Mouse (Mus musculus) heart, postnatal 0 days (tissue): ENCODE data around the gene Glt6d1. TPM values are rescaled to one million over a fixed set of nuclear protein-coding genes. Genes with fewer than 3 reads are reported as not detected.

Experiments
- ATAC-seq: fragments of 200-750 bp; cut with Nextera tagmentation; 2 replicates; pipeline ENCODE4 v1.8.0; 2017; ENCODE audit warnings: low read depth, moderate number of reproducible peaks, moderate library complexity; ENCODE audit not compliant: insufficient read depth
- DNase-seq: peaks from one replicate; pipeline ENCODE4 v3.0.0-alpha.2; 2016; ENCODE audit warnings: low spot score
- H3K27ac ChIP-seq: fragments of 300-500 bp; sonication (generic); 2 replicates; pipeline ENCODE4 v1.5.1; 2014; ENCODE audit warnings: low read depth, mild to moderate bottlenecking
- H3K27me3 ChIP-seq: fragments of 300-500 bp; sonication (generic); 2 replicates; pipeline ENCODE4 v1.6.1; 2014; ENCODE audit warnings: low read length, mixed read lengths; ENCODE audit not compliant: control insufficient read depth, insufficient read depth
- H3K36me3 ChIP-seq: fragments of 300-500 bp; sonication (generic); replicated peaks from 2 replicates; pipeline ENCODE4 v1.6.1; 2014; ENCODE audit warnings: low read length, mixed read lengths; ENCODE audit not compliant: control insufficient read depth, insufficient read depth
- H3K4me1 ChIP-seq: fragments of 300-500 bp; sonication (generic); 2 replicates; pipeline ENCODE4 v1.6.1; 2014; ENCODE audit warnings: antibody characterized with exemption; ENCODE audit not compliant: control insufficient read depth, insufficient read depth
- H3K4me2 ChIP-seq: fragments of 300-500 bp; sonication (generic); 2 replicates; pipeline ENCODE4 v1.6.1; 2014; ENCODE audit warnings: low read depth, mild to moderate bottlenecking, low read length, moderate library complexity
- H3K4me3 ChIP-seq: fragments of 300-500 bp; sonication (generic); 2 replicates; pipeline ENCODE4 v1.5.1; 2014; ENCODE audit warnings: low read depth, low read length
- H3K9ac ChIP-seq: fragments of 300-500 bp; sonication (generic); replicated peaks from 2 replicates; pipeline ENCODE4 v1.6.1; 2014; ENCODE audit warnings: low read depth, low read length, mixed read lengths
- H3K9me3 ChIP-seq: fragments of 300-500 bp; sonication (generic); replicated peaks from 2 replicates; pipeline ENCODE4 v1.6.1; 2016; ENCODE audit warnings: low read length; ENCODE audit not compliant: control insufficient read depth
- CTCF ChIP-seq: IDR thresholded peaks from 2 replicates; pipeline ENCODE4 v1.5.1; 2016; ENCODE audit warnings: antibody characterized with exemption, control low read depth, low read depth
- EP300 ChIP-seq: IDR thresholded peaks from 2 replicates; pipeline ENCODE4 v1.6.1; 2016; ENCODE audit warnings: antibody characterized with exemption, low read depth
- WGBS: fragments of 180-500 bp; shearing (Covaris S2); extraction: QIAGEN DNeasy Blood & Tissue Kit; methylation state at CpG from one replicate; pipeline ENCODE4 v1.1.7; 2014; 5-methylcytosine and 5-hydroxymethylcytosine counted together
- polyA plus RNA-seq: library from polyadenylated mRNA; unstranded; fragments of >200 nt; fragmentation: Nextera tagmentation; extraction: Ambion mirVana; gene quantifications from 2 replicates; pipeline ENCODE4 v1.2.1, GENCODE M21; 2015
- total RNA-seq: library from RNA; depleted of rRNA; stranded (reverse); fragments of >200 nt; gene quantifications from 2 replicates; pipeline ENCODE4 v1.2.3, GENCODE M21; 2014; ENCODE audit warnings: low replicate concordance

Glt6d1 gene
- total and polyA plus RNA-seq, 2 experiments from 2014 or later: not detected

DNA sequence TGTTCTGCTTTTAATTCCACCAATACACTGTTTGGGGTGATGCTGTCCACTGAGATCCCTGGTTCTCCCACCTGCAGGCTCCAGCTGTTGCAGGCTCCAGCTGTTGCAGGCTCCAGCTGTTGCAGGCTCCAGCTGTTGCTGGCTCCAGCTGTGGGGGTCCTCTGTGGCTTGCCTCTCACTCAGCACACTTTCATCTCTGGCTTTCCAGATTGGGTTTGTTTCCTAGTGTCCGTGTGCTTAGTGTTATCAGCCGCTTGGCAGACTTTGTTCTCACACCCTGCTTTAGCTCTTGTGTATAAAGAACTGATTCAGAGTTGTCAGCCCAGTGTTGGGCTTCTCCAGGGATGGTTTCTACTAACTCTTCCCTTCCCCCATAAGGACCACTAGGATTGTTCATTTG lies 18.0 kb downstream of the Glt6d1 start:
- WGBS: 18% methylated on average over 2 of the region's 2 CpGs

DNA sequence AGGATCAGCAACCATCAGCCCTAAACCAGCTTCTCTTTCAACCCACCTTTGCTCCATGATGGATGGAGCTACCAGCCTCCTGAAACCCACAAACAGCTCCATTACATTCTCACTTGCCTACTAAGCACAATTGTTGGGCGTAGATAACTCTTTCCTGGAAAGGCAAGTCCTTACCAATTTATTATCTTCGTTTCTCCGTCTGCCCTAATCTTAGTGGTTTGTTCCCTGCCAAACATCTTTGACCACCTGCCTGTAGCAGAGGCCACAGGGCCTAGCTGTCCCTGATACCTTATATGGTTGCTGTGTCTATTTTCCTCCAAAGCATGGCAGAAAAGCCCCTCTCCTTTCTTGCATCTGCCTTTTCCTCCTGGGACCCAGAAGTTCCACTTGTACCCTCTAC lies 26.6 kb downstream of the Glt6d1 start:
- Histone ChIP-seq H3K27me3 (no peaks in the 10 kb centered on the region), H3K9ac (no peak overlapping the region), H3K9me3 (no peaks in the 10 kb centered on the region), H3K36me3 (no peaks in the 10 kb centered on the region), H3K27ac (no peak overlapping the region), H3K4me1 (no peaks in the 10 kb centered on the region), H3K4me2 (no peak overlapping the region), H3K4me3 (no peak overlapping the region)
- ATAC-seq (no peak), DNase-seq (no peak)
- TF ChIP-seq CTCF (no peak), EP300 (no peak)
- 70% methylated on average over 3 of the region's 3 CpGs for WGBS

More for the DNA sequence above, 18.0 kb downstream of the Glt6d1 start:
- Histone ChIP-seq H3K9me3 (no peaks in the 10 kb centered on the region), H3K27ac (0 out of 2 replicates have a peak overlapping the region, but pooled peaks have one; percentile 30), H3K36me3 (no peaks in the 10 kb centered on the region), H3K4me3 (no peak overlapping the region), H3K4me2 (no peak overlapping the region), H3K9ac (no peak overlapping the region), H3K27me3 (no peaks in the 10 kb centered on the region), H3K4me1 (no peaks in the 10 kb centered on the region)
- ATAC-seq: no peak
- no peak for DNase-seq
- no peak for TF ChIP-seq EP300
- no peak for TF ChIP-seq CTCF

DNA sequence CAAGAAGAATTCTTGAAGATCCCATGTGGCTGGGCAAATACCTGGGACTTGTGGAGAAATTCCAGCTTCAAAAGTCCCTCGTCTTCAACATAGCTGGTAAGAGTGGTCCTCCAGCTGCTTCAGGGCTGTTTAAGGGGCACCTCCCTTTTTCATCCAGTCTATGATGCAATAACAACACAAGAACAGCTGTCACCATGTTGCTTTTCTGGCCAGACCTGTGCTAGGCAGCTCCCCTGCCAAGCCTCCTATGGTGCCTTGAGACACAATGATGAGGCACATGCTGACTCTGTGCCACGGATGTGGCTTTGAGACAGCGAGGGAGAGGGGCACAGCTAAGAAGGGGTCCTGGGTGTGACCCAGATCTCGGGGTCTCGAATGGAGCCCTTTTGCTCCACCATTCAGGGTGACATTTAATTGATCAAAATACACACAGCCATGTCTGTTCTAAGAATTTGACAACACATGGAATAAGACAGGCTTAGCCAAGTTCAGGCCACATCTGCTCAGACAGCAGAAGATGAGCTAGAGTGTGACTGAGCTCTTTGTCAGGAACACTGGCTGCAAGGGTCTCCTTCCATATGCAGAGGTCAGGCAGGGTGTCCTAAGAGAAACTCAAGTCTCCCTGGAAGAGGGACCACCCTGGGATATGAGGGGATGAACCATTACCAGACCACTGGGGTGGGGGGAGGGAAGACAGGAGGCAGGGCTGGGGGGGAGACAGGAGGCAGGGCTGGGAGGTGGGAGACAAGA lies 29.9 kb downstream of the Glt6d1 start:
- Histone ChIP-seq H3K36me3 (no peaks in the 10 kb centered on the region), H3K9ac (no peak overlapping the region), H3K4me3 (no peak overlapping the region), H3K4me2 (no peak overlapping the region), H3K27me3 (no peaks in the 10 kb centered on the region), H3K4me1 (no peaks in the 10 kb centered on the region), H3K9me3 (no peaks in the 10 kb centered on the region), H3K27ac (no peak overlapping the region)
- TF ChIP-seq CTCF (no peak), EP300 (no peak)
- ATAC-seq: no peak
- DNase-seq: no peak
- WGBS: 52% methylated on average over 5 of the region's 5 CpGs

DNA sequence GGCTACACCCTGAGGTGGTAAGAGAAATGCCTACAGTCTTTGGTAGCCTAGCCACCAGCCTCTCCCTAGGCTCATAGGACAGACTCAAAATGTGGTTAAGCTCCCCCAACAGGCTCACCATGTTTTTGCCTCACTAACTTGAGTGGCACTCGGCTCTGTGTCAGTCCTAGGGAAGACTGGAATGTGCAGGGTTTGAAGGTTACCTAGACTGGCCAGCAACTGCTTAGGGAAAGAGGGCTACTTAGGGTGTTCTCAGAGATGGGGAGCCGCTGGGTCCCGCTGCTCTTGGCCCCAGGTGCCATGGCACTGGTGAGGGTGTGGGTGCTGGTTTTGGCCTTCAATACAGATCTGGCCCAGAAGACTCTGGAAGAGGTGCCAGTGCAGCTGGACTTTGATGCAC lies 33.7 kb downstream of the Glt6d1 start, which contains the start of gene Gm13539:
TSS of gene Gm13539 (plus strand) at position 301 of the 400 bp plus-strand sequence.
- no peaks in the 10 kb centered on the region for H3K4me1 ChIP-seq

DNA sequence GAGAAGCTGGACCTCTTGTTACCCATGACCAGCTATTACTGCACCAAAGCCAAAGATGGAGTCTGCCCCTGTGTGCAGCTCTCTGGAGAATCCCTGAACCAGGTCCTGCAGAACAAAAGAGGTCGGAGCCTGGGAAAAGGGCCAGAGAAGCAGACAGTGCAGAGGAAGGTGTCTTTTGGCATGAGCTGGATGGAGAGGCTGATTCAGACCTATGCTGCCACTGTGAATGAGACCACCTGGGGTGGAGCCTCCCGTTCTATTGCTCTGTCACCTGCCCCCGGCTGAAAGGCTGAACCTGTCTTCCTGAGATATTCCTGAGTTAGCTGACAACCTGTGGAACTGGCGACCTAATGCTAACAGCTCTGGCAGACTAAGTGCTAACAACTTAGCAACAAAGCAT lies 34.7 kb downstream of the Glt6d1 start:
- TF ChIP-seq CTCF (no peak), EP300 (no peak)
- Histone ChIP-seq H3K4me3 (no peak overlapping the region), H3K27ac (no peak overlapping the region), H3K36me3 (no peaks in the 10 kb centered on the region), H3K4me1 (no peaks in the 10 kb centered on the region), H3K4me2 (no peak overlapping the region), H3K9me3 (no peaks in the 10 kb centered on the region), H3K27me3 (no peaks in the 10 kb centered on the region), H3K9ac (no peak overlapping the region)
- WGBS: 49% methylated on average over 4 of the region's 4 CpGs
- ATAC-seq (no peak), DNase-seq (no peak)

More for the DNA sequence above, 33.7 kb downstream of the Glt6d1 start, which contains the start of gene Gm13539:
- no peak within 1 kb of the TSS for H3K4me3 ChIP-seq
- ATAC-seq: no peak
- H3K4me2 ChIP-seq: no peak within 1 kb of the TSS
- H3K9me3 ChIP-seq: no peaks in the 10 kb centered on the region
- DNase-seq: no peak
- 77% methylated on average over 3 of the region's 3 CpGs for WGBS
- H3K9ac ChIP-seq: no peak within 1 kb of the TSS
- TF ChIP-seq EP300 (no peak), CTCF (no peak)
- no peak within 1 kb of the TSS for H3K27ac ChIP-seq
- no peaks in the 10 kb centered on the region for H3K36me3 ChIP-seq
- no peaks in the 10 kb centered on the region for H3K27me3 ChIP-seq
